Mouse (Mus musculus) lung, postnatal 0 days (tissue): ENCODE data around the gene Clrn2. TPM values are rescaled to one million over a fixed set of nuclear protein-coding genes. Genes with fewer than 3 reads are reported as not detected.

Experiments
- ATAC-seq: fragments of 200-750 bp; cut with Nextera tagmentation; 2 replicates; pipeline ENCODE4 v1.8.0; 2017; ENCODE audit warnings: moderate library complexity
- DNase-seq: peaks from one replicate; pipeline ENCODE4 v3.0.0-alpha.2; 2016; ENCODE audit warnings: low spot score
- H3K27ac ChIP-seq: fragments of 300-500 bp; sonication (generic); 2 replicates; pipeline ENCODE4 v1.5.1; 2014; ENCODE audit warnings: antibody characterized with exemption, mild to moderate bottlenecking, low read length, mixed read lengths
- H3K27me3 ChIP-seq: fragments of 300-500 bp; sonication (generic); replicated peaks from 2 replicates; pipeline ENCODE4 v1.6.1; 2014; ENCODE audit warnings: low read length, mixed read lengths; ENCODE audit not compliant: insufficient read depth
- H3K36me3 ChIP-seq: fragments of 300-500 bp; sonication (generic); 2 replicates; pipeline ENCODE4 v1.6.1; 2014; ENCODE audit warnings: low read length, mixed read lengths; ENCODE audit not compliant: insufficient read depth
- H3K4me1 ChIP-seq: fragments of 300-500 bp; sonication (generic); 2 replicates; pipeline ENCODE4 v1.6.1; 2014; ENCODE audit warnings: antibody characterized with exemption, low read depth, low read length, mixed read lengths; ENCODE audit not compliant: insufficient read depth
- H3K4me2 ChIP-seq: fragments of 300-500 bp; sonication (generic); replicated peaks from 2 replicates; pipeline ENCODE4 v1.6.1; 2014; ENCODE audit warnings: low read depth, mild to moderate bottlenecking, low read length, moderate library complexity, mixed read lengths
- H3K4me3 ChIP-seq: fragments of 300-500 bp; sonication (generic); 2 replicates; pipeline ENCODE4 v1.5.1; 2014; ENCODE audit warnings: low read depth, low read length
- H3K9ac ChIP-seq: fragments of 300-500 bp; sonication (generic); replicated peaks from 2 replicates; pipeline ENCODE4 v1.6.1; 2014; ENCODE audit warnings: low read depth, mild to moderate bottlenecking
- H3K9me3 ChIP-seq: fragments of 300-500 bp; sonication (generic); 2 replicates; pipeline ENCODE4 v1.6.1; 2016; ENCODE audit warnings: low read length, mixed read lengths
- CTCF ChIP-seq: IDR thresholded peaks from 2 replicates; pipeline ENCODE4 v1.5.1; 2016; ENCODE audit warnings: antibody characterized with exemption, mild to moderate bottlenecking
- EP300 ChIP-seq: IDR thresholded peaks from 2 replicates; pipeline ENCODE4 v1.6.1; 2016; ENCODE audit warnings: antibody characterized with exemption, mild to moderate bottlenecking, control low read depth
- WGBS: fragments of 180-500 bp; shearing (Covaris S2); extraction: QIAGEN DNeasy Blood & Tissue Kit; methylation state at CpG from one replicate; pipeline ENCODE4 v1.1.7; 2014; 5-methylcytosine and 5-hydroxymethylcytosine counted together
- polyA plus RNA-seq: library from polyadenylated mRNA; unstranded; fragments of >200 nt; fragmentation: Nextera tagmentation; extraction: Ambion mirVana; gene quantifications from 2 replicates; pipeline ENCODE4 v1.2.1, GENCODE M21; 2015

Clrn2 gene
- polyA plus RNA-seq, 1 experiment from 2014 or later: not detected

DNA sequence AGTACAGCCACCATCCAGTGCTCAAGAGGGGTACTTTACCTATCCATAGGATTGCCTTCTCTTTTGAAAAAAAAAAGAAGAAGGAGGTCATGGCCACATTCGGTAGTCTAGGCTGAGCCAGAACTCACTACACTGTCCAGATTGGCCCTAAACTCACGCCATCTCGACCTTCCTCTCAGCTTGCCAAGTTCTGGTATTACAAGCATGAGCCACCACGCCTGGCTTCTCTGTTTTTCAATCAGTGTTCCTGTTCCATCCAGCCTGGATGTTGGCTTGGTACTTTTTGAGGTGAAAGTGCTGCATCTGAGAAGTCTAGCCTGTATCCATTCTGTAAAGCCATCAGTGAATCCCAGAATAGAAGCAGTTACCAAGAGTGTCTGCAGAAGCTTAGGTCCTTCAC is 42.9 kb downstream of the Clrn2 start:
- no peak for ATAC-seq
- no peak overlapping the region for H3K27ac ChIP-seq
- WGBS: 80% methylated on average over 4 of the region's 4 CpGs
- peaks cover 25% of the 10 kb centered on the region; the same call in 1 of the 2 replicates for H3K36me3 ChIP-seq
- no peaks in the 10 kb centered on the region for H3K9me3 ChIP-seq
- no peak overlapping the region for H3K4me3 ChIP-seq
- H3K4me2 ChIP-seq: no peak overlapping the region
- no peak for TF ChIP-seq EP300
- no peak for TF ChIP-seq CTCF
- peaks cover 4% of the 10 kb centered on the region; the same call in 1 of the 2 replicates for H3K4me1 ChIP-seq
- no peak for DNase-seq
- H3K27me3 ChIP-seq: no peaks in the 10 kb centered on the region
- no peak overlapping the region for H3K9ac ChIP-seq

- Histone ChIP-seq H3K36me3 (peaks cover 25% of the 10 kb centered on the region; the same call in 1 of the 2 replicates), H3K27me3 (no peaks in the 10 kb centered on the region), H3K4me2 (no peak overlapping the region), H3K4me1 (peaks cover 4% of the 10 kb centered on the region; the same call in 1 of the 2 replicates), H3K9ac (no peak overlapping the region), H3K27ac (no peak overlapping the region; the same call in 1 of the 2 replicates), H3K4me3 (no peak overlapping the region), H3K9me3 (no peaks in the 10 kb centered on the region)
- ATAC-seq (no peak), DNase-seq (peak; percentile 27)
- TF ChIP-seq CTCF (no peak), EP300 (no peak)
- 74% methylated on average over 12 of the region's 12 CpGs for WGBS
Observed at GRCm38 (mm10) chr5:45496930-45497550, 43.5 kb downstream of the Clrn2 start.

DNA sequence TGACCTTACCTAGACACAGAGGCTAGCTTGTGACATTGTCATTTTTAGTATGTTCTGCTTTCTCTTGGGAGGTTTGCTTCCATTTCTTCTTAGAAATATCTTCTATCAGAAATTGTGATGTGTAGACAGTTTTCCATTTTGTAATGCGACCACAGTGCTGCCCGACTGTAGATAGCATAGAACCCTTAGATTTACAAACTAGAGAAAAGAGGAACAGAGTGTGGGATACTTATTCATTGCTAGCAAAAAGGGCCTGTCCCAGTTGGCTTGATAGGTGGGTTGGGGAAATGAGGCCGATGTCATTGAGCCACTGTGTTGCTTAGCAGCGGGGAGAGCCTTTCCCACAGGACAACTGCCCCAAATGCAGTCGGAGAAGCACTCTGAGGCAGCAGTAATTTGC is 44.0 kb downstream of the Clrn2 start:
- Histone ChIP-seq H3K27me3 (no peaks in the 10 kb centered on the region), H3K27ac (no peak overlapping the region), H3K4me1 (peaks cover 4% of the 10 kb centered on the region; the same call in 1 of the 2 replicates), H3K4me3 (no peak overlapping the region), H3K9me3 (no peaks in the 10 kb centered on the region), H3K4me2 (no peak overlapping the region), H3K36me3 (peaks cover 25% of the 10 kb centered on the region; the same call in 1 of the 2 replicates), H3K9ac (no peak overlapping the region)
- WGBS: 92% methylated on average over 5 of the region's 5 CpGs
- no peak for DNase-seq
- TF ChIP-seq EP300 (no peak), CTCF (no peak)
- no peak for ATAC-seq

GRCm38 (mm10) chr5:45510071-45510470 is 56.5 kb downstream of the Clrn2 start:
- no peaks in the 10 kb centered on the region for H3K4me1 ChIP-seq
- ATAC-seq: no peak
- no peak overlapping the region for H3K4me2 ChIP-seq
- 82% methylated on average over 7 of the region's 7 CpGs for WGBS
- no peaks in the 10 kb centered on the region for H3K27me3 ChIP-seq
- DNase-seq: no peak
- H3K27ac ChIP-seq: no peak overlapping the region
- TF ChIP-seq EP300: no peak
- TF ChIP-seq CTCF: 0 out of 2 replicates have a peak, but pooled peaks have one; percentile 25
- H3K36me3 ChIP-seq: peaks cover 37% of the 10 kb centered on the region
- no peak overlapping the region for H3K9ac ChIP-seq
- H3K9me3 ChIP-seq: no peaks in the 10 kb centered on the region
- no peak overlapping the region for H3K4me3 ChIP-seq

DNA sequence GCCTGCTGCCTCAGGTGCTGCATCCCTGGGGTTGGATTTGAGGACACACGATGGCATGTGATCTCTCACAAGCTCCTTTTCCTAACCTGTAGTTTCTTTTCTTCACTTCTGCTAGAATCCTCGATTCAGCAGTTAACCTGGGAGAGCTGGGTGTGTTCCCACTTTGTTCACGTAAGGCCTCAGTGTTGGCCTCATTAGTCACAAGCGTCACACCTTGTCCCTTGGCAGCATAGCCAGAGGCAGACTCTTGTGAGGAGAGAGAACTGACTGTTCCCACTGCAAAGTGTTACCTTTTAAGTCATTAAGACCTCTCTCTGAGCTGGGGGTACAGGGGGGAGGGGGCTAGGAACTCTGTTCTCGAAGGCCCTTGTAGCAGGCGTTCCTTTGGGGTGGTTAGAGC is 59.4 kb downstream of the Clrn2 start:
- Histone ChIP-seq H3K9me3 (no peaks in the 10 kb centered on the region), H3K27me3 (no peaks in the 10 kb centered on the region), H3K36me3 (peaks cover 24% of the 10 kb centered on the region), H3K9ac (no peak overlapping the region), H3K4me1 (no peaks in the 10 kb centered on the region), H3K27ac (no peak overlapping the region), H3K4me2 (no peak overlapping the region), H3K4me3 (no peak overlapping the region)
- no peak for DNase-seq
- no peak for ATAC-seq
- WGBS: 86% methylated on average over 6 of the region's 6 CpGs
- TF ChIP-seq CTCF (no peak), EP300 (no peak)

DNA sequence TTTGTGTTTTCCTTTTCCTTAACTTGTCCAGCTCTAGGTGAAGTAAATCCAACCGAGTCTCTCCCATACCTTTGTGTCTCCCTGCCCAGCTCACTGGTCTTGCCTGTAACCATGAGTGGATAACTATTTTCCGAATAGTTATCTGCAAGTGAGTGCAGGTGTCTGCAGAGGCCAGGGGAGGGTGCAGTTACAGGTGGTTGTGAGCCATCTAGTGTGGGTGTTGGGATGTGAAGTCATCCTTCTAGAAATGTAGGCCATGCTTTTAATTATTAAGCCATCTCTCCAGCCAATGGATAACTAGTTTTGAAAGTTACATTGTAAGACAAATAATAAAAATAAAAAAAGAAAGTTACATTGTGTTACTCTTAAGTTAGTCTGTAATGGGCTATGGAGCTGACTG is 60.0 kb downstream of the Clrn2 start:
- Histone ChIP-seq H3K27ac (no peak overlapping the region), H3K4me3 (no peak overlapping the region), H3K9ac (no peak overlapping the region), H3K4me1 (no peaks in the 10 kb centered on the region), H3K36me3 (peaks cover 24% of the 10 kb centered on the region), H3K9me3 (no peaks in the 10 kb centered on the region), H3K4me2 (no peak overlapping the region), H3K27me3 (no peaks in the 10 kb centered on the region)
- 87% methylated on average over 2 of the region's 2 CpGs for WGBS
- TF ChIP-seq CTCF (no peak), EP300 (no peak)
- no peak for ATAC-seq
- DNase-seq: no peak

Other genes starting within 250 kb of the Clrn2 start
- 83.5 and 85.3 TPM in 2 replicates for gene Qdpr, start 3.5 kb upstream of the Clrn2 start, polyA plus RNA-seq
- gene Lap3, start 39.6 kb downstream of the Clrn2 start, polyA plus RNA-seq: 48.7 and 60.8 TPM in 2 replicates
- gene Med28, start 66.5 kb downstream of the Clrn2 start, polyA plus RNA-seq: 182 and 185 TPM in 2 replicates
- gene Fam184b, start 185.9 kb downstream of the Clrn2 start, polyA plus RNA-seq: 0.04 TPM in 2 replicates
- gene Ncapg, start 216.2 kb downstream of the Clrn2 start, polyA plus RNA-seq: 2.6 and 3.8 TPM in 2 replicates